ENCODE assay signal across 23 mouse cellular contexts in genomic region chr17:12627983-12628382, GRCm38 (mm10). TPM values are rescaled to one million over a fixed set of nuclear protein-coding genes. Genes with fewer than 3 reads are reported as not detected.
"Had no signal": no experiment of that assay in that cellular context is flagged by ENCODE, and none has a peak within 500 bp of the region (broad histone marks: within the 10 kb centered on the region; RNA-seq: fewer than 3 reads in every experiment).

No protein-coding gene starts in this region.

- H3K27ac ChIP-seq: liver, embryonic 13.5 days; liver, embryonic 15.5 days; macrophage; midbrain, embryonic 10.5 days; midbrain, embryonic 12.5 days; neural tube, embryonic 12.5 days; stomach, embryonic 15.5 days; stomach, postnatal 0 days had no signal

- H3K9me3 ChIP-seq: stomach, embryonic 15.5 days had no signal

- H3K4me3 ChIP-seq: liver, embryonic 13.5 days; liver, embryonic 15.5 days; midbrain, embryonic 10.5 days; midbrain, embryonic 12.5 days; neural tube, embryonic 12.5 days; stomach, embryonic 15.5 days had no signal

- H3K4me2 ChIP-seq: liver, embryonic 11.5 days; liver, embryonic 13.5 days; liver, embryonic 15.5 days; midbrain, embryonic 12.5 days; neural tube, embryonic 12.5 days; stomach, embryonic 15.5 days had no signal

- H3K27me3 ChIP-seq: liver, embryonic 13.5 days; midbrain, embryonic 12.5 days; neural tube, embryonic 12.5 days; stomach, embryonic 15.5 days had no signal

- ATAC-seq: liver, postnatal 0 days; midbrain, embryonic 16.5 days had no signal

- DNase-seq: liver, embryonic 13.5 days; liver, postnatal 0 days; lung, postnatal 10 days; midbrain, embryonic 14.5 days; right cerebral cortex, postnatal 14 days; thymus, adult 2 months; thymus, postnatal 25 days; thymus, postnatal 4 days had no signal

- H3K4me1 ChIP-seq: liver, embryonic 13.5 days; liver, embryonic 15.5 days; midbrain, embryonic 10.5 days; midbrain, embryonic 12.5 days had no signal

- H3K36me3 ChIP-seq: liver, embryonic 13.5 days; liver, embryonic 15.5 days; midbrain, embryonic 10.5 days; midbrain, embryonic 12.5 days; neural tube, embryonic 12.5 days; stomach, embryonic 15.5 days had no signal

- H3K9ac ChIP-seq: liver, embryonic 13.5 days; liver, embryonic 15.5 days; liver, postnatal 0 days; midbrain, embryonic 12.5 days; neural tube, embryonic 12.5 days; stomach, embryonic 15.5 days had no signal

RNA-seq across cellular contexts. Expression of gene Slc22a2, which starts 44.1 kb away (rescaled TPM):
- total RNA-seq: megakaryocyte, adult 5-6 weeks; megakaryocyte-erythroid progenitor cell, adult 5-6 weeks; monocyte, adult 5-6 weeks; neutrophil, adult 5-6 weeks had no signal
- polyA plus RNA-seq: liver, embryonic 11.5 days; liver, embryonic 13.5 days; liver, embryonic 15.5 days; macrophage; midbrain, embryonic 10.5 days; neural tube, embryonic 14.5 days; stomach, postnatal 0 days; testis, adult 2 months had no signal

RNA-seq across cellular contexts. Expression of gene Slc22a1, which starts 47.6 kb away (rescaled TPM):
- total RNA-seq: megakaryocyte, adult 5-6 weeks; megakaryocyte-erythroid progenitor cell, adult 5-6 weeks; monocyte, adult 5-6 weeks; neutrophil, adult 5-6 weeks had no signal
- polyA plus RNA-seq: liver, embryonic 13.5 days; macrophage; midbrain, embryonic 10.5 days; midbrain, embryonic 12.5 days; midbrain, embryonic 14.5 days; midbrain, embryonic 16.5 days; neural tube, embryonic 12.5 days; neural tube, embryonic 14.5 days; testis, adult 2 months had no signal
